ENCODE assay signal across 16 mouse cellular contexts in genomic region chr16:11742351-11742750, GRCm38 (mm10).
DNase-seq lines count a peak whose midpoint lies in the region; ATAC-seq and TF ChIP-seq lines count a peak whose summit lies in the region.
"Had no signal": no experiment of that assay in that cellular context is flagged by ENCODE, and none has a peak within 500 bp of the region (broad histone marks: within the 10 kb centered on the region; RNA-seq: fewer than 3 reads in every experiment).

No protein-coding gene starts in this region.

- TF ChIP-seq POLR2A in kidney, adult 2 months (IDR thresholded peaks at IDR 0.05; ENCODE audit: low read depth, low read length) = no peak

- no peak overlapping the region for H3K4me2 ChIP-seq in kidney, embryonic 14.5 days (replicated peaks; ENCODE audit: low read depth, low read length)
- H3K4me2 ChIP-seq: forebrain, embryonic 15.5 days; heart, embryonic 12.5 days; hindbrain, embryonic 14.5 days had no signal

- peaks cover 13% of the 10 kb centered on the region; the same call in 1 of the 2 replicates for H3K4me1 ChIP-seq in kidney, adult 2 months (ENCODE audit: control insufficient read depth, insufficient read depth, low read length)
- no peaks in the 10 kb centered on the region for H3K4me1 ChIP-seq in kidney, embryonic 14.5 days (ENCODE audit: control insufficient read depth, insufficient read depth, low read length)
- H3K4me1 ChIP-seq in E14TG2a.4 (replicated peaks; ENCODE audit: low read depth, low read length) = peaks cover 73% of the 10 kb centered on the region
- H3K4me1 ChIP-seq: embryonic facial prominence, embryonic 10.5 days; forebrain, embryonic 15.5 days; heart, embryonic 12.5 days; hindbrain, embryonic 10.5 days had no signal

- no peak for ATAC-seq in kidney, embryonic 14.5 days (ENCODE audit: low FRiP score, low TSS enrichment)
- ATAC-seq: forebrain, embryonic 15.5 days had no signal

- 65% methylated on average over 7 of the region's 7 CpGs for WGBS in kidney, adult 2 months
- 89% methylated on average over 7 of the region's 7 CpGs for WGBS in kidney, embryonic 14.5 days

- no peak overlapping the region for H3K9ac ChIP-seq in kidney, embryonic 14.5 days (ENCODE audit: low read depth, low read length)
- H3K9ac ChIP-seq: forebrain, embryonic 15.5 days; heart, embryonic 12.5 days; hindbrain, embryonic 14.5 days had no signal

- peak; percentile 17 for DNase-seq in kidney, adult 2 months
- DNase-seq in kidney, adult 18-20 months = no peak
- peak; percentile 25 to 63 for DNase-seq in kidney, postnatal 25 days
- DNase-seq in kidney, postnatal 36 days = peak; percentile 41 to 49
- DNase-seq: adrenal gland, adult 8-10 months; adrenal gland, postnatal 36 days; gastrocnemius, postnatal 14 days had no signal

- H3K27ac ChIP-seq in kidney, adult 2 months (ENCODE audit: insufficient read depth, low read depth, low read length) = no peak overlapping the region
- no peak overlapping the region for H3K27ac ChIP-seq in kidney, embryonic 14.5 days (ENCODE audit: low read depth, low read length)
- H3K27ac ChIP-seq: embryonic facial prominence, embryonic 10.5 days; forebrain, embryonic 15.5 days; heart, adult 2 months; hindbrain, embryonic 10.5 days; hindbrain, embryonic 14.5 days had no signal

- no peaks in the 10 kb centered on the region for H3K9me3 ChIP-seq in kidney, embryonic 14.5 days (ENCODE audit: control insufficient read depth, low read length)
- no peaks in the 10 kb centered on the region for H3K9me3 ChIP-seq in E14TG2a.4 (ENCODE audit: low read length)
- H3K9me3 ChIP-seq: embryonic facial prominence, embryonic 10.5 days; forebrain, embryonic 15.5 days; G1E; heart, embryonic 12.5 days; hindbrain, embryonic 10.5 days had no signal

- no peak for TF ChIP-seq CTCF in kidney, adult 2 months (conservative IDR thresholded peaks at IDR 0.05; ENCODE audit: insufficient read depth, insufficient read length, low read depth, low read length)
- no peak for TF ChIP-seq CTCF in E14TG2a.4 (conservative IDR thresholded peaks at IDR 0.05; ENCODE audit: low read length)

- no peaks in the 10 kb centered on the region for H3K27me3 ChIP-seq in kidney, adult 2 months (replicated peaks; ENCODE audit: control insufficient read depth, insufficient read depth, low read length)
- H3K27me3 ChIP-seq in kidney, embryonic 14.5 days (ENCODE audit: control insufficient read depth, insufficient read depth, low read length) = no peaks in the 10 kb centered on the region
- no peaks in the 10 kb centered on the region for H3K27me3 ChIP-seq in E14TG2a.4 (ENCODE audit: insufficient read depth, low read length)
- H3K27me3 ChIP-seq: forebrain, embryonic 15.5 days; heart, embryonic 12.5 days had no signal

- no peaks in the 10 kb centered on the region; the same call in 1 of the 2 replicates for H3K36me3 ChIP-seq in kidney, adult 2 months (ENCODE audit: control insufficient read depth, insufficient read depth, low read length)
- no peaks in the 10 kb centered on the region for H3K36me3 ChIP-seq in kidney, embryonic 14.5 days (ENCODE audit: control insufficient read depth, insufficient read depth, low read length)
- no peaks in the 10 kb centered on the region for H3K36me3 ChIP-seq in E14TG2a.4 (ENCODE audit: insufficient read depth, low read length)
- H3K36me3 ChIP-seq: embryonic facial prominence, embryonic 10.5 days; forebrain, embryonic 15.5 days; G1E; heart, embryonic 12.5 days; hindbrain, embryonic 10.5 days had no signal

- H3K4me3 ChIP-seq in kidney, adult 2 months (ENCODE audit: insufficient read depth, low read depth, low read length) = no peak overlapping the region
- H3K4me3 ChIP-seq in kidney, embryonic 14.5 days (ENCODE audit: low read length) = no peak overlapping the region
- H3K4me3 ChIP-seq in E14TG2a.4 (replicated peaks; ENCODE audit: low read length) = 0 out of 2 replicates have a peak overlapping the region, but pooled peaks have one; percentile 10
- H3K4me3 ChIP-seq: embryonic facial prominence, embryonic 10.5 days; forebrain, embryonic 15.5 days; heart, adult 2 months; heart, embryonic 12.5 days; hindbrain, embryonic 10.5 days had no signal
